Mouse (Mus musculus): ENCODE measurements at regions not wholly inside any gene's neighbourhood (a gene's known extent, or its start where the extent isn't known, plus 50 kb on each side); places are given as distances from the start of the nearest gene placed in this dataset.

- TF ChIP-seq MAZ (IDR thresholded peaks at IDR 0.05; ENCODE audit: low read depth, low read length) (no peak), POLR2A (IDR thresholded peaks at IDR 0.05; ENCODE audit: control insufficient read depth in 1 of 2, insufficient read depth in 1 of 2, low read depth in 1 of 2, low read length in 2 of 2, poor library complexity in 1 of 2) (no peak), CTCF (IDR thresholded peaks at IDR 0.05 in 2 of 3, conservative IDR thresholded peaks at IDR 0.05 in 1 of 3; ENCODE audit: control insufficient read depth in 1 of 3, insufficient read depth in 1 of 3, low read depth in 2 of 3, low read length in 3 of 3, poor library complexity in 1 of 3, severe bottlenecking in 1 of 3) (no peak), RCOR1 (IDR thresholded peaks at IDR 0.05; ENCODE audit: low read depth, low read length) (no peak), ZNF384 (IDR thresholded peaks at IDR 0.05; ENCODE audit: low read depth, low read length) (no peak), EP300 (IDR thresholded peaks at IDR 0.05; ENCODE audit: low read depth in 1 of 2, low read length in 2 of 2) (no peak), ETS1 (IDR thresholded peaks at IDR 0.05; ENCODE audit: low read depth, low read length) (no peak), SMC3 (IDR thresholded peaks at IDR 0.05; ENCODE audit: low read depth, low read length) (no peak), MAX (IDR thresholded peaks at IDR 0.05; ENCODE audit: low read length) (no peak), E2F4 (IDR thresholded peaks at IDR 0.05; ENCODE audit: borderline replicate concordance, low read depth, low read length) (no peak), GABPA (IDR thresholded peaks at IDR 0.05; ENCODE audit: low read depth, low read length) (no peak), POLR2AphosphoS5 (IDR thresholded peaks at IDR 0.05; ENCODE audit: borderline replicate concordance, low read depth, low read length) (no peak)
These were observed 160.8 kb upstream of the Fbxl4 start for GRCm38 (mm10) chr4:22196501-22196900.

Data from MEL (cell line).